Mouse (Mus musculus) heart, embryonic 10.5 days (tissue): ENCODE results near the gene Oprm1. TPM values are rescaled to one million over a fixed set of nuclear protein-coding genes. Genes with fewer than 3 reads are reported as not detected.
"Not testable (repeated sequence)": the region's sequence is repeated elsewhere in the genome, so short reads cannot be mapped to it uniquely, and the experiment has no call there.

Experiments used
- DNase-seq: peaks from one replicate; pipeline ENCODE4 v3.0.0-alpha.2; 2017; ENCODE audit warnings: low spot score
- H3K27ac ChIP-seq: fragments of 300-500 bp; sonication (generic); 2 replicates; pipeline ENCODE4 v1.5.1; 2016; ENCODE audit warnings: mild to moderate bottlenecking
- H3K27me3 ChIP-seq: fragments of 300-500 bp; sonication (generic); 2 replicates; pipeline ENCODE4 v1.6.1; 2016; ENCODE audit warnings: mild to moderate bottlenecking; ENCODE audit not compliant: poor library complexity, insufficient read depth, severe bottlenecking
- H3K36me3 ChIP-seq: fragments of 300-500 bp; sonication (generic); 2 replicates; pipeline ENCODE4 v1.6.1; 2016; ENCODE audit warnings: mild to moderate bottlenecking, moderate library complexity
- H3K4me1 ChIP-seq: fragments of 300-500 bp; sonication (generic); 2 replicates; pipeline ENCODE4 v1.6.1; 2016; ENCODE audit warnings: mild to moderate bottlenecking
- H3K4me3 ChIP-seq: fragments of 300-500 bp; sonication (generic); 2 replicates; pipeline ENCODE4 v1.5.1; 2016; ENCODE audit warnings: mild to moderate bottlenecking, moderate library complexity
- H3K9me3 ChIP-seq: fragments of 300-500 bp; sonication (generic); 2 replicates; pipeline ENCODE4 v1.6.1; 2016; ENCODE audit warnings: mild to moderate bottlenecking, moderate library complexity
- WGBS: fragments of 180-500 bp; shearing (Covaris S2); methylation state at CpG from one replicate; pipeline ENCODE4 v1.1.7; 2016; 5-methylcytosine and 5-hydroxymethylcytosine counted together
- polyA plus RNA-seq: library from polyadenylated mRNA; unstranded; fragments of >200 nt; fragmentation: Nextera tagmentation; extraction: Ambion mirVana; gene quantifications from 2 replicates; pipeline ENCODE4 v1.2.1, GENCODE M21; 2016

Oprm1 gene
- polyA plus RNA-seq, 1 experiment from 2014 or later, result not detected

DNA sequence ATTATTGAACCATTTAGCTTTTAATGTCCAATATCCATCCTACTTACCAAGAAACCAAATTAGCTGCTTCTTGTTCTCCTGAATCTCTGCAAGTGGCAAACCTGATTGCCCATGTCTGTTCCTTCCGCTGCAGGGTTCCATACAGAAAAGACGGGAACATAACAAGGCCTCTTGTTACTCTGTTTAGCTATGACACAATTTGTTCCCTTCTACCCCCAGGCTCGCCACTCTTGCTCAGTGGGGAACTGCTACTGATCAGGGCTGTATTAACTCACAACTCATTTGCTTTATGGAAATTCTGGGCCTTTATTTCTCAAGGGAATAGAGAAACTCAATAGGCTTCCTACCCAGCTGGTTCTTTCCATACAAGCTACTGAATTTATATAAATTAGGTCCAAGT, 97.5 kb downstream of the Oprm1 start:
- no peak for DNase-seq
- no peaks in the 10 kb centered on the region for H3K27me3 ChIP-seq
- H3K4me3 ChIP-seq, result no peak overlapping the region
- H3K4me1 ChIP-seq, result no peaks in the 10 kb centered on the region
- H3K36me3 ChIP-seq, result no peaks in the 10 kb centered on the region
- no peaks in the 10 kb centered on the region for H3K9me3 ChIP-seq
- no peak overlapping the region for H3K27ac ChIP-seq
- 75% methylated on average over 3 of the region's 3 CpGs for WGBS

DNA sequence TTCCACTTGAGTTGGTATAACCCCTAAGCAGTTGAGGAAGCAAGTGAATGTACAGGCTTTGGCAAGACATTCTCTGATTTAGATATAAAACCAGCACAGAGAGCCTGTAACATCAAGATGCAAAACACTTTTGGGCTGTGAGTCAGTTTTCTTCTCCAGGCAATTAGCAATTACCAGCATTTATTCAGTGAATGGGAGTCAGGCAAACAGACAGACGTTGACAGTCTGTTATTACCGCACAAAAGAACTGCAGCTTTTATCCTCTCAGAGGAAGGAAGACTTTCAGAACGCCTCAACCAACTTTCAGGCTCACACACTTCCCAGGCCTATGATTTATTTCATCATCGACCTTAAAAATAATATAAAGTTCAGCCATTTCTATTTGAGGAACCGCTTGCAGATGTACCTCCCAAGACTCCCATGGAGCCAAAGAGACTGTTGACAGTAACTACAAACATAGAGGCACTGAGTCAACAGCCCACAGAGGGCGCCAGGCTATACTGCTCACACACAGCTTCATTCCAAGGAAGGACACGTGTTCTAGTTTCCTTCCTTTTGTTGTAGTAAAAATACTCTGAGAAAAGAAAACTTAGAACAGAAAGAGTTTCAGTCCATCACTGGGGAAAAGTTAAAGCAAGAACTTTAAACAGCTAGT, 113.2 kb downstream of the Oprm1 start:
- H3K27ac ChIP-seq, result no peak overlapping the region
- no peaks in the 10 kb centered on the region for H3K36me3 ChIP-seq
- H3K27me3 ChIP-seq, result no peaks in the 10 kb centered on the region
- no peak for DNase-seq
- H3K4me3 ChIP-seq, result no peak overlapping the region
- H3K9me3 ChIP-seq, result 0 out of 2 replicates have a peak, but pooled peaks cover 4% of the 10 kb centered on the region
- H3K4me1 ChIP-seq, result no peaks in the 10 kb centered on the region
- 80% methylated on average over 7 of the region's 7 CpGs for WGBS

DNA sequence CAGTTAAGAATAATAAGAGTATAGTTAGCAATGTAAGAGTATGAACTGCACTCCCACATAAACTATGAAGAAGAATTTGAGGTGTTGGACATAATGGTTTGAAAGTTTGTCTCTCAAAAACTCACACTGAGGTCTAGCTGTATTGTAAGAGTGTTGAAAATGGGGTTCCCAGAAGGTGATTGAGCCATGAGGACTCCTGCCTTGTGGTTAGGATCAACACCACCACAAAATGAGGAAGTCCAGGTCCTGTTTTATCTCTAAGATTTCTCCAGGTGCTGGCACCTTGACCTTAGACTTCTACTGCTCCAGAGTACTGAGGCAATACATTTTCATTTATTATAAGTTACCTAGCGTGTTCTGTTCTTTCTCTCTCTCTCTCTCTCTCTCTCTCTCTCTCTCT, 115.6 kb downstream of the Oprm1 start:
- Histone ChIP-seq H3K4me1 (no peaks in the 10 kb centered on the region), H3K9me3 (no peaks in the 10 kb centered on the region), H3K27me3 (no peaks in the 10 kb centered on the region), H3K36me3 (no peaks in the 10 kb centered on the region), H3K27ac (no peak overlapping the region), H3K4me3 (no peak overlapping the region)
- DNase-seq, result no peak
- 82% methylated on average over 1 of the region's 1 CpGs for WGBS

DNA sequence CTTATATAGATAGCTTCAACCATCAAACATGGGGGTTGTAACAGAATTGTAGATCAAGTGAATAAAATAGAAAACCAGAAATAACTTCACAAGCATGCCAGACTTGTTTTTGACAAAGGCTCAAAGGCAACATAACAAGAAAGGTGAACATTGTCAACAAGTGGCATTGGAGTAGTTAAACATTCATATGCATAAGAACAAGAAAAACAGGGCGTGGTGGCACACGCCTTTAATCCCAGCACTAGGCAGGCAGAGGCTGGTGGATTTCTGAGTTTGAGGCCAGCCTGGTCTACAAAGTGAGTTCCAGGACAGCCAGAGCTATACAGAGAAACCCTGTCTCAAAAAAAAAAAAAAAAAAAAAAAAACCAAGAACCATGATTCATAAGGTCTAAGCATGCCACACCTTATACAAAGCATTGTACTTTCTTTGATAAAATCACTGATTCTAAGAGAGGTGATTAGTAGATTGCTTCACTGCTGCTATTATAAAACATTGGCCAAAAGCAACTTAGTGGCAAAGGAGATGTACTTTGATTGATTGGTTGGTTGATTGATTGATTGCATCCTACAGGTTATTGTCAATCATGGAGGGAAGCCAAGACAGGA, 120.1 kb downstream of the Oprm1 start:
- WGBS, result 82% methylated on average over 2 of the region's 2 CpGs
- no peaks in the 10 kb centered on the region for H3K36me3 ChIP-seq
- DNase-seq, result no peak
- no peaks in the 10 kb centered on the region for H3K9me3 ChIP-seq
- H3K4me3 ChIP-seq, result no peak overlapping the region
- H3K4me1 ChIP-seq, result no peaks in the 10 kb centered on the region
- no peak overlapping the region for H3K27ac ChIP-seq
- H3K27me3 ChIP-seq, result no peaks in the 10 kb centered on the region

DNA sequence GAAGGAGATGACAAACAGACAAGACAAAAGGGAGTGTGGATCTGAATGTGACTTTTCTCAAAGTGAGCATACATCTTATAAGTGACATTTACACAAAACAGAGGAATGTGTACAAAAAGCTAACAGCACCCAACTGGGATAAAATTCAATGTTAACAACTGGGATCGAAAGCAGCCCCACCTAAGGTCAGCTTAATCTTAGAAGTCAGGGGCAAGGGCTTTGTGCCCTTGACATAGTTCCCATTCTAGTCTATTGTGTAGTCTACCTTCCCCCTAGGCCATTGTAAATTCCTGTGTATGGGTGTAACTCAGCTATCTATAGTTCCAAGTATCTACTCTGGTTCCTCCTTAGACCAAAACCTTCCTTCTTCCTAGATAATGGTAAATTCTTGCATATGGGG, 123.7 kb downstream of the Oprm1 start:
- not testable (repeated sequence) for DNase-seq, H3K4me1 ChIP-seq, H3K27ac ChIP-seq, H3K4me3 ChIP-seq, H3K9me3 ChIP-seq, H3K27me3 ChIP-seq, H3K36me3 ChIP-seq
- 97% methylated on average over 1 of the region's 1 CpGs for WGBS

DNA sequence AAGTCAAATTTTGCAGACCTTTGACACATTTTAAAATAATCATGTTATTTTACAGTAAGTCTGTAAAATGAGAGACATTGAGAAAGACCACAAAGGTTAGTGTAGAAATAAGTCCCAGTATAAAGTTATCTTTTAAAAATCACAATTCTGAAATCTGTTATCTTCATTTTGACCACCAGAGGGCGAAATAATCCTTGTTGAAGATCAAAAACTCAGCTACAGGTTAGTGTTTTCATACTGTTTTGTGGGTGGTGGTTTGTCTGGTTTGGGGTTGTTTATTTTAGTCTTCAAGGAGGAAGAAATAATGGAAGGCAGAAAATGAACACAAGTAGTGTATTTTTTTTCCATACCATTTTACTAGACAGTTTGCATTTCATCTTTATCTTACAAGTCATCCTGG, 127.2 kb downstream of the Oprm1 start:
- H3K9me3 ChIP-seq, result no peaks in the 10 kb centered on the region
- no peaks in the 10 kb centered on the region for H3K36me3 ChIP-seq
- no peak for DNase-seq
- WGBS, result 0% methylated on average over 1 of the region's 1 CpGs
- no peaks in the 10 kb centered on the region for H3K4me1 ChIP-seq
- H3K27me3 ChIP-seq, result no peaks in the 10 kb centered on the region
- no peak overlapping the region for H3K4me3 ChIP-seq
- H3K27ac ChIP-seq, result no peak overlapping the region

DNA sequence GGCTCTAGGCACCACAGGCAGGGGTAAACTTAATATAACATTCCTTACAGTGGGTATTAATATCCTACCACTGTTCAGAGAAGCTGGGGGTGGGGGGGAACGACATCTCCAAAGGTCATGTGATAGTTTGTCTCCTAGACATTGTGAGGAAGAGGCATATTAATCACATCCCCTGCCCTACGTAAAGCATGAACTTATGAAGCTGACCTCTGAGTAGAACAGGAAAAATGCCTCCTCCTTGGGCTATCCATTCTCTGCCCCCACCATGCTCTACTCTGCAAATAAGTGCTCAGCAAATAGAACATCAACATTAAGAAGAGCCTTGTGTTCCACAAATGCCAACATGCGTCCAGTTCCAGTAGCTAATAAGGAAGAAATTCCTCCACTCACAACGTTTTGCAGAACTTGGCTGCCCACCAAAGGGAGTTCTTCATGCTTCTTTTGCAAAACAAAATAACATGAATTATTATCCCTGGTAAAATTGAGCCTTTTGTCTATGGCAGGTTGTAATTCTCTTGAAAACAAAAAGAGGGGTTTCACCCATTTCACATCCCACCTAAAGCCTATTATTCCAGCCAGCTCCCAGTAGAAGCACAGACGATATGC, 131.4 kb downstream of the Oprm1 start:
- Histone ChIP-seq H3K36me3 (no peaks in the 10 kb centered on the region), H3K27me3 (no peaks in the 10 kb centered on the region), H3K9me3 (no peaks in the 10 kb centered on the region), H3K4me1 (no peaks in the 10 kb centered on the region), H3K27ac (no peak overlapping the region), H3K4me3 (no peak overlapping the region)
- whole genome bisulfite sequencing, result 68% methylated on average over 5 of the region's 5 CpGs
- no peak for DNase-seq

DNA sequence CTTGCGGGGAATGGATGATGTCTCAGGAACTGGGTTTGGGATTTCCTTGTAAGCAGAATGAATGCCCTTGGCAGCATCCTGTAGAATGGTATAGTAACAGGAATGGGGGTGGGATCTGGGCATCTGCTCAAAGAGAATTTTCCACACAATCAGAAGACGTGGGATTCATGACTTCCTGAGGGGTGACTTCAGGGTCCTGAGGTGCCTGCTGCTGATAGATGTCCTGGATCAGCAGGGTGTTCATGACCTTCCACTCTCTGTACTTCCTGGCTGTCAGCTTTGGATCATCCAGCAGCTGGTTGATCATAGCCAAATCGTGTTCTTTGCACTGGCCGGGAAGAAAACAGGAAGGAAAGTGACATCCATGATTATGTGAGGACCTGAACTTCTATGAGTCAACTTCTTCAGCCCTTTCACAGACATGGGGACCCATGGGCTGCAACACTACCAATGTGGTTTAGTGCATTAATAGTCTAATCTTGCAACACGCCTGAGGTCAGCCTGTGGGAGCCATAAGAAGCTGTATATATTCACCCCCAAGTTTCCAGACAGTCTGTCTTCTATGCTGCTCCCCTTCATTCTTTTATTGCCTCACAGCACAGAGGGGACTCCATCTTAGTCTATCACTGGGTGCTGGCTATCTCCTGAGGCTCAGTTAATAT, 132.2 kb downstream of the Oprm1 start:
- Histone ChIP-seq H3K4me3 (no peak overlapping the region), H3K36me3 (no peaks in the 10 kb centered on the region), H3K9me3 (no peaks in the 10 kb centered on the region), H3K27me3 (no peaks in the 10 kb centered on the region), H3K27ac (no peak overlapping the region), H3K4me1 (no peaks in the 10 kb centered on the region)
- DNase-seq, result no peak
- 66% methylated on average over 5 of the region's 5 CpGs for WGBS

DNA sequence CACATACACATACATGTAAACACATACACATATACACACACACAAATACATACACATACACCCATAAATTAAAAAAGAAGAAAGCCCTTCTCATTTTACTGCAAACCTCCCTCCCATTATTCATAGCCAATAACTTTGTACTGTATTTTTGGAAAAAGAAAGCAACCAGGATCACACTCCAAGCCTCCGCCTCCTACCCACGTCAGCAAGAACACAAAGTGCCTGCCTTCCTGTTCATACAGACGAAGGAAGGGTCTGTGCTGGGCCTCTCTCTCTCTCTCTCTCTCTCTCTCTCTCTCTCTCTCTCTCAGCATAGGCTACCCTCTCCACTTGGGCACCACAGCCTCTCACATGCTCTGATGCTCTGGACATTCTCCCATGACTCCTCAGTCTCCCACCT, 137.5 kb downstream of the Oprm1 start:
- no peaks in the 10 kb centered on the region for H3K36me3 ChIP-seq
- 71% methylated on average over 3 of the region's 3 CpGs for WGBS

DNA sequence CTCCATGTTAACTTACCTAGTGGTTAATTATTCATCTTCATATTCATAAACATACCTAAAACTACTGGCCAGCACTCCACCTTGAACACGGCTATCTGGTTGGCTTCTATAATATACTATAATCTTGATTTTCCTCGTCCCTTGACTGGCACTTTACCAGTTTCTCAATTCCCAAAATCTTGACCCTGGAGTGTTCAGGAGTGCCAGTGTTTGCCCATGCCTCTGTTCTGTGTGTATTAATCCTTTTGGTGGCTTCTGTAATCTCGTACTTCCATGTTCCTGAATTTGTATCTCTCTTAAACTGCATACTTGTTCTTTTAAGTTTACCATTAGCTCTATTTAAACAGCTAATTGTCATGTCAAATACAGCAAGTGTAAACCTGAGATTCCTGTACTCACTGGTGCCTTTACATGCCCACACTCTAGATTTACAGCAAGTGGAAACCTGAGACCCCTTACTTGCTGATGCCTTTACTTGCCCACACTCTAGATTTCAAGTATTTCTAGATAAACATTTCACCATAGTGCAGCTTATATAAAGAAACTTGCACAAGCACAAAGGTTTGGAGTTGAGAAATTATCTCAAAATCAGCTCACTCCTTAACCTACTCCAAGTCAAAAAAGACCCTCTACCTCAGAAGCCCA, 138.5 kb downstream of the Oprm1 start:
- Histone ChIP-seq H3K4me3 (no peak overlapping the region), H3K9me3 (no peaks in the 10 kb centered on the region), H3K36me3 (no peaks in the 10 kb centered on the region), H3K4me1 (no peaks in the 10 kb centered on the region), H3K27me3 (no peaks in the 10 kb centered on the region), H3K27ac (no peak overlapping the region)
- 76% methylated on average over 3 of the region's 3 CpGs for WGBS
- no peak for DNase-seq

More for the DNA sequence above, 137.5 kb downstream of the Oprm1 start:
- no peak overlapping the region for H3K4me3 ChIP-seq
- no peaks in the 10 kb centered on the region for H3K4me1 ChIP-seq
- H3K27ac ChIP-seq, result no peak overlapping the region
- no peaks in the 10 kb centered on the region for H3K27me3 ChIP-seq
- no peaks in the 10 kb centered on the region for H3K9me3 ChIP-seq
- no peak for DNase-seq

DNA sequence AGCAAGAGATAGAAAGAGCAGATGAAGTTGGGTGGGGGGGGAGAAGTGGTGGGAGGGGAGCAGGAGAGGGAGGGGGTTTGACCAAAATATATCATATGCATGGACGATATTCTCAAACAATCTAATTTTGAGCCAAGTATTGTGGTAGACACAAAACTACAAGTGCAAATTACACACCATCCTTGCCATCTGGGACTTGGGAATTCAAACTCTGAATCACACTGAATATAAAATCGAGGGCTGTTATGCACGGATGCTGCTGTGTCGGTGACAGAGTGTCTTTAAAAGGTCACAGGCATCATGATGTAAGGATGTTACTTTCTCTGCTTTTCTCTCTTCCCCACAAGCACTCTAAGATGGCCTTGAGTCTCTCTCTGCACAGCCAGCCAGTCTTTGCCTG, 141.8 kb downstream of the Oprm1 start:
- Histone ChIP-seq H3K27me3 (no peaks in the 10 kb centered on the region), H3K9me3 (no peaks in the 10 kb centered on the region), H3K27ac (no peak overlapping the region), H3K4me1 (no peaks in the 10 kb centered on the region), H3K36me3 (no peaks in the 10 kb centered on the region), H3K4me3 (no peak overlapping the region)
- WGBS, result 83% methylated on average over 4 of the region's 4 CpGs
- no peak for DNase-seq

DNA sequence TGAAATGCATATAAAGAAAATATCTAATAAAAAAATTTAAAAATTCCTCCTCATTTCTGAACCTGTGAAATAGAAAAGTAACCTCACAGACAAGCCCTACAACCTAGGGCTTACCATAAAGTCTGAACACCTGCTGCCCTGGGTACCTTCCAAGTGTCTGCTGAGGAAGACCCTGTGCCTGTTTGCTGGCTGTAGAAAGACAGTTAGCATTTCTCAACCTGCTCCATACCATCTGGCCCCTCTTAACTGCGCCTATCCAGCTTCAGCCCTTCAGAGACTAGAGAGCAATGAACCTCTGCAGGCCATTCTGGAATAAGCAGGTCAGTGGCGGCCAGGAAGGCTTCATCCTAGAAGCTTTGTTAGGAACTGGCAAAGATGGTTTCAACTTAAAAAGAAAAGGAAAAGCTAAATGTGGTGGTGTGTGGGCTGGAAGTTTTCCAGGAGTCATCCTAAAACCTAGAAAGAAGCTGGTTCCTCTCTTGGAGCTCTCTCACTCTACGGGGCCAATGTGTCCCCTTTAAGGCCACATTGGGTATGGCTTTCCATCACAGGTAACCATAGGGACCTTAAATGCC, 143.6 kb downstream of the Oprm1 start:
- no peak overlapping the region for H3K27ac ChIP-seq
- H3K36me3 ChIP-seq, result no peaks in the 10 kb centered on the region
- DNase-seq, result no peak
- no peaks in the 10 kb centered on the region for H3K4me1 ChIP-seq
- 84% methylated on average over 3 of the region's 3 CpGs for WGBS
- H3K4me3 ChIP-seq, result no peak overlapping the region
- no peaks in the 10 kb centered on the region for H3K9me3 ChIP-seq
- no peaks in the 10 kb centered on the region for H3K27me3 ChIP-seq

DNA sequence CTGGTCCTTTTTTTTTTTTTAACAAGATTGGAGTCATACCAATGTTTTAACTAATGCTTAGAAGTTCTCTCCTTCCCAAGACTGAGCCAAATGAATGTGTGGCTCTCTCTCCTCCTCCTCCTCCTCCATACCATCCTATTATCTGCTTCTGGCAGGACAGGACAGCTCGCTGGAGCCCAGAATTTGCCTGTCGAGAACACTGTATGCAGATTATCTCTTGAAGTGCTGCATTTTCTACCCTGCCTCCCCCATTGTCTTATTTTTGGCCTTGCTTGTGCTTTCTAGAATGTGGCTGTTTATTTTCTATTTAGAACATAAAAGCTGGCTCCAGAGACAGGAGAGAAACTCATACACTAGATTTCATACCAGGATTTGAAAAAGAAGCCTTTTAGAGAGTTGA, 151.5 kb downstream of the Oprm1 start:
- Histone ChIP-seq H3K27ac (no peak overlapping the region), H3K27me3 (no peaks in the 10 kb centered on the region), H3K36me3 (no peaks in the 10 kb centered on the region), H3K9me3 (no peaks in the 10 kb centered on the region), H3K4me1 (no peaks in the 10 kb centered on the region), H3K4me3 (no peak overlapping the region)
- no peak for DNase-seq
- WGBS, result 36% methylated on average over 2 of the region's 2 CpGs
